Mouse (Mus musculus) CD8-positive naive resting alpha-beta T cell, adult 2 months (primary cell): ENCODE results near the gene Rpap2.

ENCODE experiments used
- DNase-seq, 2 experiments: peaks; one replicate each; pipeline ENCODE4 v3.0.0; 2022; ENCODE audit warnings: low read depth in 2 of 2, low spot score in 2 of 2

Gene Rpap2

DNA sequence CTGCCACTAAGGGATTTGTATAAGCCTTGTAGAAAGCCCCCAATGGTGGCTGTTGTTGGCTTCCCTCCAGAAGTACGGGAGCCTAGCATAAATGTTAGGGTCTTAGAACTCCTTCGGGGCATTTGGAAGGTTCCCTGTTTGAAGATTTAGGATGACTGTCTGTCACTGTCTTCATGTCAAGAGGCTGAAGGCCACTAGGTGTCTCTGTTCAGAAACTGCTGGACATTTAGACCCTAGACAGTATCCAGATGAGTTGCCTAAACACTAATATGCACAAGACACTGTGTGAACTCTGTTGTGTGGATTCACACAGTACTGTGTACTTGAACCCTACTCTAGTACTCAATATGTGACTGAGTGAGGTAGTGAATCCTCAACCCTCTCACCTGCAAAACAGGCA, 87.2 kb downstream of the Rpap2 start:
- DNase-seq = no peak

GRCm38 (mm10) chr5:107687161-107687560, 90.0 kb downstream of the Rpap2 start:
- no peak for DNase-seq

DNA sequence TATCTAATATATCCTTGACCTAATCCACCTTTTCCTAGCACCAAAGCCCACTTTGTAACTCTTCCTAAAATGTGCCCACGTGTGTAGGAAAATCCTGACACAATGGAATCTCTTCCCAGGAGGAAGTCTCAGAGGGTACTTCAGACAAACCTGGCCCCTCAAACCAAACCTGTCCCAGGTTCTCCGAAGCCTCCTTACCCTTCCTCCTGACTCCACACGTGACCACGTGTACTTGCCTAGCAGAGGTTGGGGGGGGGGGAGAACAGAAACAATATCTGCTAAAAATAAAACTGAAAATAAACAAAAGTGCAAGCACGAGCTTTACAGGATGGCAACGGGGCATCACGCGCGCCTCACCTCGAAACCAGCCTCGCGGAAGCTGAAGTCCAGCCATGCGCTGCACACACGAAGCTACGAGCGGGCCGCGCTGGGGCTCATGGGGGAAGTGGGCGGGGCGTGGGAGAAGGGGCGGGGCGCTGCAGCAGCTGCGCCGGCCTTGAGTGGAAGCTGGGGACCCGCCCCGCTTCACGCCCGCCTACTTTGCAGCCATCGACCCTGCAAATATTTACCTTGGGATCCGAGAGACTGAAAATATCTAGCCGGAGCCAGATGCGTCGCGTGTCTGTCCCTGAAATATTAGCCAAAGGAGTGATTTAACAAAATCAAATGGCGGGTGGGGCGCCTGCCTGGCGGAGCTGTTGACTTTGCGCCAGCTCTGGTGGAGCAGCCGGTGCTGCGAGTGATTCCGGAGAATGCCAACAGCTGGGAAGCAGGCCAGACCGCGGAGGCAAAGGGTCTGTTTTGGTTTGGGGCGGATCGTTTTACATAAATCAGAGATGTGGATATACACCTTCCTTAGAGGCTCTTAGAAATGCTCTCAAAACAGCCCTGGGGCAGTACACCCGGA, 90.7 kb downstream of the Rpap2 start:
- peak; percentile 67 to 69 for DNase-seq

- no peak for DNase-seq
Observed at GRCm38 (mm10) chr5:107688499-107688866, 91.3 kb downstream of the Rpap2 start.

DNA sequence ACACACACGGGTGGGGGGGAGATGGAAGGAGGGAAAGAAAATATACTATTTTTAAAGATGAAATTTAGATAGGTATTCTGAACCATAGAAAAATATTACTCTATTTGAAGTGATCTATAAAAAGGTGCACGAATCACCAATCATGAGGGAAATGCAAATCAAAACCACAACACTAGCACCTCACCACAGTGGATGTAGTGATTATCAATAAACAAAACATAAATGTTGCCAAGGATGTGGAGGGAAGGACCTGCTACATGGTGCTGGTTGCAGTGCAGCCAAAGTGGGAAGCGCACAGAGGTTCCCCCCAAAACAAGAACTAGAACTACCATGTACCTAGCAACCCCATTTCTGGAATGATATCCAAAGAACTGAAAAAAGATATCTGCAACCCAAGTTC, 97.8 kb downstream of the Rpap2 start:
- DNase-seq = no peak

- DNase-seq = no peak
Observed at GRCm38 (mm10) chr5:107698888-107699287, 101.7 kb downstream of the Rpap2 start.

DNA sequence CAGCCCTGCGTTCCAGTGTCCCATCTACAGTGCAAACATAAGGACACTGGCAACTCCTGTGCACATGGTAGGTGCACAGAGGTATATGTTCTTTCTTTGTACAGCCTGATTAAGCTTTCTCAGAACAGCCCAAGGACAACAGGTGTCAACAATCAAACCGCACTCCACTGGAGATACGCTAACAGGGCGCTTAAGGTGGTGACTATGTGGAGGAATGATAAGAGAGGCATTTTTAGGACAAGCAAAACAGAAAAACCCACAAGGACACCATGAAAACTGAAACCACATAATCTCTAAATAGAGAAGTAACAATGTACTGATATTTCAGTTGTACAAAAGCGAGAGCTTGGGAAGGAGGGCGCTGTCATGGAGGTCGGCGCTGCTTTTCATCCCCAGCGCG, 103.7 kb downstream of the Rpap2 start:
- DNase-seq = no peak

GRCm38 (mm10) chr5:107701658-107702057, 104.5 kb downstream of the Rpap2 start:
- DNase-seq = no peak

GRCm38 (mm10) chr5:107703207-107703763, 106.1 kb downstream of the Rpap2 start:
- DNase-seq = peak; percentile 25 to 32

GRCm38 (mm10) chr5:107705756-107706155, 108.6 kb downstream of the Rpap2 start:
- DNase-seq = no peak

- DNase-seq = no peak
Observed at GRCm38 (mm10) chr5:107706262-107706661, 109.1 kb downstream of the Rpap2 start.

GRCm38 (mm10) chr5:107708124-107708797, 111.1 kb downstream of the Rpap2 start:
- no peak for DNase-seq
